Mouse (Mus musculus) hindbrain, postnatal 0 days (tissue): ENCODE results near the gene Osbp2. TPM values are rescaled to one million over a fixed set of nuclear protein-coding genes. Genes with fewer than 3 reads are reported as not detected.

Experiments used
- ATAC-seq: fragments of 200-750 bp; cut with Nextera tagmentation; 2 replicates; pipeline ENCODE4 v1.8.0; 2017; ENCODE audit warnings: mild to moderate bottlenecking, moderate TSS enrichment, moderate library complexity
- DNase-seq: peaks from one replicate; pipeline ENCODE4 v3.0.0-alpha.2; 2015; ENCODE audit warnings: low spot score
- H3K27ac ChIP-seq: fragments of 300-500 bp; sonication (generic); 2 replicates; pipeline ENCODE4 v1.5.1; 2014; ENCODE audit warnings: mild to moderate bottlenecking
- H3K27me3 ChIP-seq: fragments of 300-500 bp; sonication (generic); 2 replicates; pipeline ENCODE4 v1.6.1; 2014; ENCODE audit warnings: low read length, mixed read lengths; ENCODE audit not compliant: insufficient read depth
- H3K36me3 ChIP-seq: fragments of 300-500 bp; sonication (generic); 2 replicates; pipeline ENCODE4 v1.6.1; 2014; ENCODE audit warnings: low read length, mixed read lengths; ENCODE audit not compliant: insufficient read depth
- H3K4me1 ChIP-seq: fragments of 300-500 bp; sonication (generic); 2 replicates; pipeline ENCODE4 v1.6.1; 2014; ENCODE audit warnings: antibody characterized with exemption, low read length, mixed read lengths; ENCODE audit not compliant: insufficient read depth
- H3K4me2 ChIP-seq: fragments of 300-500 bp; sonication (generic); 2 replicates; pipeline ENCODE4 v1.6.1; 2014; ENCODE audit warnings: low read depth, mild to moderate bottlenecking, low read length, moderate library complexity, mixed read lengths
- H3K4me3 ChIP-seq: fragments of 300-500 bp; sonication (generic); 2 replicates; pipeline ENCODE4 v1.5.1; 2014; ENCODE audit warnings: low read length
- H3K9ac ChIP-seq: fragments of 300-500 bp; sonication (generic); replicated peaks from 2 replicates; pipeline ENCODE4 v1.6.1; 2014; ENCODE audit warnings: mild to moderate bottlenecking, low read length, moderate library complexity, mixed read lengths
- H3K9me3 ChIP-seq: fragments of 300-500 bp; sonication (generic); 2 replicates; pipeline ENCODE4 v1.6.1; 2016; ENCODE audit warnings: low read length, mixed read lengths
- CTCF ChIP-seq: IDR thresholded peaks from 2 replicates; pipeline ENCODE4 v1.5.1; 2016; ENCODE audit warnings: antibody characterized with exemption, control low read depth, low read depth
- WGBS: fragments of 180-500 bp; shearing (Covaris S2); extraction: QIAGEN DNeasy Blood & Tissue Kit; methylation state at CpG from one replicate; pipeline ENCODE4 v1.1.7; 2014; 5-methylcytosine and 5-hydroxymethylcytosine counted together
- polyA plus RNA-seq: library from polyadenylated mRNA; unstranded; fragments of >200 nt; fragmentation: Nextera tagmentation; extraction: Ambion mirVana; gene quantifications from 2 replicates; pipeline ENCODE4 v1.2.1, GENCODE M21; 2015
- total RNA-seq: library from RNA; depleted of rRNA; stranded (reverse); fragments of >200 nt; gene quantifications from 2 replicates; pipeline ENCODE4 v1.2.3, GENCODE M21; 2014

Gene Osbp2
- total and polyA plus RNA-seq, 2 experiments from 2014 or later, result 39.7 to 87.5 TPM

DNA sequence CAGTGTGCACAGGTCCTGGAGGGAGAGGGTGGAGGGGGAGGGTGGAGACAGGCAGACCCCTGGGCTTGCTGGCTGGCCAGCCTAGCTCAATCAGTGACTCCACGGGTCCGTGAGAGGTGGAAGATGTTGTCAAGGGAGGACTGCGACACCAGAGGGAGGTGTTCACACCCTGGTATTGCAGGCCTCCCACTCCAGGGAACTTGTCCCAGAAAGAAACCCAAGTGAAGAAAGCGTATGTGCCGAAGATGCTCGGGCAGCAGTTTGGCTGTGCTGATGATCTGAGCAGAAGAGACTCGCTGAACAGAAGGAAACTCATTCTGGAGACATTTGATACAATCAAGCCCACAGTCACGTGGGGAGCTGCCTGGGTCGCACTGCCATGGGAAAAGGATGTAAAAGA is 109.8 kb downstream of the Osbp2 start:
- H3K36me3 ChIP-seq, result no peaks in the 10 kb centered on the region
- H3K4me1 ChIP-seq, result no peaks in the 10 kb centered on the region
- no peak overlapping the region for H3K9ac ChIP-seq
- H3K27me3 ChIP-seq, result no peaks in the 10 kb centered on the region
- H3K9me3 ChIP-seq, result no peaks in the 10 kb centered on the region
- no peak overlapping the region for H3K27ac ChIP-seq
- no peak overlapping the region for H3K4me2 ChIP-seq
- no peak overlapping the region for H3K4me3 ChIP-seq
- 70% methylated on average over 9 of the region's 9 CpGs for WGBS
- DNase-seq (no peak), ATAC-seq (no peak)
- peak; percentile 28; the same call in 1 of the 2 replicates for TF ChIP-seq CTCF

DNA sequence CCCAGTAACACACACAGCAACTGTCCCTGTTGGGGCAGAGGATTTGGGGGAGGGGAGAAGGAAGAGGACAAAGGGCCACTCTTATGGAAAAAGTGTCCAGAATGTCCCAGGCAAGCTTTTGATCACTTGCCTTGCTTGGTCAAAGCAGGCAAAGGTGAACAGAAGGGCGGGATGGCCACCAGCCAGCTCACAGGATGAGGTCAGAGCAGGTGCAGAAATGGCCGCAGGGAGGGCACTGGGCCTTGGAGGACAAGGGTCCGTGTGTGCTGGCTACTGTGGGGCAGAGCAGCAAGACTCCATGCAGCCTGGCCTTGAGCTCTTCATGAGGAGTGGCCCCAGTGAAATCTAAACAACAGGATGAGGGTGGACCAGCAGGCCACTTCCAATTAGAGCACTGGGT is 110.9 kb downstream of the Osbp2 start:
- WGBS, result 65% methylated on average over 3 of the region's 3 CpGs
- H3K4me1 ChIP-seq, result no peaks in the 10 kb centered on the region
- no peak overlapping the region for H3K4me3 ChIP-seq
- no peaks in the 10 kb centered on the region for H3K36me3 ChIP-seq
- no peak overlapping the region for H3K4me2 ChIP-seq
- ATAC-seq (peak; percentile 27; the same call in 1 of the 2 replicates), DNase-seq (no peak)
- no peaks in the 10 kb centered on the region for H3K27me3 ChIP-seq
- no peak overlapping the region for H3K9ac ChIP-seq
- no peak overlapping the region for H3K27ac ChIP-seq
- H3K9me3 ChIP-seq, result no peaks in the 10 kb centered on the region
- no peak for TF ChIP-seq CTCF

DNA sequence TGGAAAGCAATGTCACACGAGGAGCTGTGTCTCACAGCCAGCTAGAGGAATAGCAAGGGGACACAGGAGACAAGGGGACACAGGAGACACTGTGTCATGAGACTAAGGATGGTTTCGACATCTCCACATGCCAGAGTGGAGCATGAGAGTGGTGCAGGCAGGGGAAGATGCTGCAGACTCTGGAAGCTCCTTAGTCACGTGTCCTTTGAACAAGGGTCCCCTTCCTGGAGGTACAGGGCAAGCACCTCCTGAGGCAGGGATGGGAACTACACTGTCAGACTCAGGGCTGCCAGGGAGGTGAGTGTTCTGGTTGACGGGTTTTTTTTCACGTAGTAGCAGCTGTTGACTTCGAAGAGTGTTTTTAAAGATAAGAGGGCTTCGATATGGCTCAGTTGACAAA is 113.9 kb downstream of the Osbp2 start:
- no peaks in the 10 kb centered on the region for H3K4me1 ChIP-seq
- no peaks in the 10 kb centered on the region for H3K9me3 ChIP-seq
- H3K27me3 ChIP-seq, result no peaks in the 10 kb centered on the region
- ATAC-seq (no peak), DNase-seq (no peak)
- H3K27ac ChIP-seq, result no peak overlapping the region
- WGBS, result 35% methylated on average over 7 of the region's 7 CpGs
- H3K36me3 ChIP-seq, result no peaks in the 10 kb centered on the region
- no peak overlapping the region for H3K4me3 ChIP-seq
- TF ChIP-seq CTCF, result peak; percentile 43; the same call in 1 of the 2 replicates
- H3K9ac ChIP-seq, result no peak overlapping the region
- no peak overlapping the region for H3K4me2 ChIP-seq

- ATAC-seq, result no peak
Measured at GRCm38 (mm10) chr11:3742449-3742848, 121.3 kb downstream of the Osbp2 start.

DNA sequence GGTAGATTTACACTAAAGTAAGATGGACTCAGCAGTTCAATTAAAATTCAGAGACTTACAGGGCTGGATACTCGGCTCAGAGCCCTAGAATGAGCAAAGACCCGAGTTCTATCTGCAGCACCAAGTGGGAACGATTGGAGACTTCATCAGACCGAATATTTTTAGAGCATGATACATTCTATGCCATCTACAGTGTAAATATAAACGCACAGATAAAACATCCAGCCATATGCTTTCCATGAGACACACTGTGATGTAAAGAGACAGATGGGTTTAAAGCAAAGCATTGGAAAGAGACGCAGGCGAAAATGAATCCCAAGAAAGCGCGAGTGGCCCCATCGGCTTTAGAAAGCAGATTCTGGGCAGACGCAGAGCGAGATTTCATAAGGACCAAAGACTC is 122.5 kb downstream of the Osbp2 start:
- Histone ChIP-seq H3K9me3 (no peaks in the 10 kb centered on the region), H3K4me2 (no peak overlapping the region), H3K9ac (no peak overlapping the region), H3K27me3 (no peaks in the 10 kb centered on the region), H3K4me3 (no peak overlapping the region), H3K4me1 (no peaks in the 10 kb centered on the region), H3K36me3 (no peaks in the 10 kb centered on the region), H3K27ac (no peak overlapping the region)
- no peak for ATAC-seq
- 86% methylated on average over 12 of the region's 12 CpGs for WGBS
- TF ChIP-seq CTCF, result no peak
- DNase-seq, result no peak

More at GRCm38 (mm10) chr11:3742449-3742848, 121.3 kb downstream of the Osbp2 start:
- Histone ChIP-seq H3K9ac (no peak overlapping the region), H3K36me3 (no peaks in the 10 kb centered on the region), H3K27me3 (no peaks in the 10 kb centered on the region), H3K4me3 (no peak overlapping the region), H3K4me2 (no peak overlapping the region), H3K4me1 (no peaks in the 10 kb centered on the region), H3K9me3 (no peaks in the 10 kb centered on the region), H3K27ac (no peak overlapping the region)
- WGBS, result 61% methylated on average over 8 of the region's 8 CpGs
- no peak for TF ChIP-seq CTCF
- no peak for DNase-seq

- no peaks in the 10 kb centered on the region for H3K9me3 ChIP-seq
- ATAC-seq, result no peak
- no peak overlapping the region for H3K4me3 ChIP-seq
- H3K9ac ChIP-seq, result no peak overlapping the region
- DNase-seq, result no peak
- no peaks in the 10 kb centered on the region for H3K36me3 ChIP-seq
- no peaks in the 10 kb centered on the region for H3K27me3 ChIP-seq
- no peak for TF ChIP-seq CTCF
- no peak overlapping the region for H3K4me2 ChIP-seq
- WGBS, result 92% methylated on average over 2 of the region's 2 CpGs
- H3K4me1 ChIP-seq, result peaks cover 4% of the 10 kb centered on the region; the same call in 1 of the 2 replicates
- H3K27ac ChIP-seq, result no peak overlapping the region
Measured at GRCm38 (mm10) chr11:3738778-3739177, 124.9 kb downstream of the Osbp2 start.

DNA sequence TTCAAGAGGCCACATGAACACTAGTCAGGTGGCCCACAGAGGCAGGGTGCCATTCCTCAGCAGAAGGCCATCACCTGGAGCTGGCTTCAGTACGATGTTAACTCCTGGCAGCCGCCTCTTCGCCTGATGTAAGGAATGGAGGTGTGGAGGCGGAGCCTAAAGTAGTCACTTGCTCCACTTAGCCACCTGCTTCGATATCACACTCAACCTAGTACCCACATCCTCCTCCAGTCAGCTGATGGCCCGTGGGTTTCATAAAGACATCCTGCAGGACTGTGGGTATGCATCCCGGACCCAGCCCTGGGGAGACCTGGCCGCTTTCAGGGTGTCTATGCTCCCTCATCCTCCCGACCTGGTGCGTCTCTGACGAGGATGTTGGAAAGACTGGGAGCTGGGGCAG is 128.0 kb downstream of the Osbp2 start:
- Histone ChIP-seq H3K4me2 (no peak overlapping the region), H3K9me3 (no peaks in the 10 kb centered on the region), H3K27ac (no peak overlapping the region), H3K9ac (no peak overlapping the region), H3K4me1 (peaks cover 4% of the 10 kb centered on the region; the same call in 1 of the 2 replicates), H3K36me3 (no peaks in the 10 kb centered on the region), H3K4me3 (no peak overlapping the region), H3K27me3 (no peaks in the 10 kb centered on the region)
- TF ChIP-seq CTCF, result no peak
- DNase-seq, result no peak
- 82% methylated on average over 11 of the region's 11 CpGs for WGBS
- no peak for ATAC-seq
